In the genomic region with DNA sequence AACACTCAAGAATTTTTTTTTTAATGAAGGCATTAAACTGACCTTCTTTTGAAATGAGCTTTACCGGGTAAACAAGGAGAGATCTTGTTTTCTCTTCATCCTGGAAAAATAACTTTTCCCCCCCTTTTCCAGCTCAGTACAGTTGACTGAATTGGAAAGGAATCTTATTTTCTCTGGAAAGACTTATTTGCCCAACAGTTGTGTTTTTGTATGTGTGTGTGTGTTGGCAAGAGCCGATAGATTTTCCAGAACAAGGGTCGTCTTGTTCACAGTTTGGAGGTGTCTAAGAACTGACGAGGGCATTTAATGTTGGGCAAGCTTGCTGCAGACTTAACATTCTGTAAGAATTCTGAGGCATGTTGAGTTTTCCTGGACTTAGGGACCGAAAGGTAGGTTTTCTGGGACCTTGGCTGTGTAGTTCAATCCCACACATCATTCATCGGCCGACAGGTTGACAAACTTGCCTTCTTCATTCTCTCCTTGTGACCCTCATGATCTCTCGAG, we compare ENCODE assay signal across 24 mouse cellular contexts.
A peak's percentile ranks its signal among the peaks of the same experiment; 100 is the strongest.
DNase-seq lines count a peak whose midpoint lies in the region; ATAC-seq and TF ChIP-seq lines count a peak whose summit lies in the region.
"Had no signal": no experiment of that assay in that cellular context is flagged by ENCODE, and none has a peak within 500 bp of the region (broad histone marks: within the 10 kb centered on the region; RNA-seq: fewer than 3 reads in every experiment).

No protein-coding gene starts in this region.

- WGBS in embryonic facial prominence, embryonic 13.5 days: 81% methylated on average over 8 of the region's 8 CpGs
- 85% methylated on average over 8 of the region's 8 CpGs for WGBS in embryonic facial prominence, embryonic 10.5 days
- WGBS in intestine, postnatal 0 days: 81% methylated on average over 8 of the region's 8 CpGs
- WGBS in intestine, embryonic 16.5 days: 80% methylated on average over 8 of the region's 8 CpGs
- 76% methylated on average over 8 of the region's 8 CpGs for WGBS in limb, embryonic 12.5 days

- no peaks in the 10 kb centered on the region for H3K27me3 ChIP-seq in embryonic facial prominence, embryonic 13.5 days
- peaks cover 13% of the 10 kb centered on the region for H3K27me3 ChIP-seq in embryonic facial prominence, embryonic 10.5 days (replicated peaks; ENCODE audit: low read depth, poor library complexity, severe bottlenecking)
- no peaks in the 10 kb centered on the region for H3K27me3 ChIP-seq in intestine, postnatal 0 days (replicated peaks; ENCODE audit: control insufficient read depth, insufficient read depth, low read length)
- H3K27me3 ChIP-seq in intestine, embryonic 16.5 days (replicated peaks; ENCODE audit: control insufficient read depth, insufficient read depth, low read length): no peaks in the 10 kb centered on the region
- H3K27me3 ChIP-seq in limb, embryonic 12.5 days: no peaks in the 10 kb centered on the region
- H3K27me3 ChIP-seq: CH12.LX; kidney, embryonic 15.5 days; stomach, embryonic 15.5 days had no signal

- no peaks in the 10 kb centered on the region for H3K36me3 ChIP-seq in embryonic facial prominence, embryonic 13.5 days
- no peaks in the 10 kb centered on the region for H3K36me3 ChIP-seq in embryonic facial prominence, embryonic 10.5 days (replicated peaks)
- no peaks in the 10 kb centered on the region for H3K36me3 ChIP-seq in intestine, postnatal 0 days (ENCODE audit: control insufficient read depth, insufficient read depth)
- no peaks in the 10 kb centered on the region for H3K36me3 ChIP-seq in intestine, embryonic 16.5 days (ENCODE audit: control insufficient read depth, insufficient read depth, low read length)
- H3K36me3 ChIP-seq in limb, embryonic 12.5 days: no peaks in the 10 kb centered on the region
- H3K36me3 ChIP-seq: kidney, embryonic 15.5 days; stomach, embryonic 15.5 days had no signal

- peak overlapping the region; percentile 64 for H3K27ac ChIP-seq in embryonic facial prominence, embryonic 13.5 days
- no peak overlapping the region for H3K27ac ChIP-seq in embryonic facial prominence, embryonic 10.5 days (replicated peaks)
- H3K27ac ChIP-seq in intestine, postnatal 0 days (ENCODE audit: low read depth, low read length): peak overlapping the region; percentile 28; the same call in 1 of the 2 replicates
- H3K27ac ChIP-seq in intestine, embryonic 16.5 days (ENCODE audit: low read length): no peak overlapping the region
- H3K27ac ChIP-seq in limb, embryonic 12.5 days: peak overlapping the region; percentile 90
- H3K27ac ChIP-seq: hindbrain, embryonic 14.5 days; kidney, embryonic 15.5 days had no signal

- no peak for TF ChIP-seq CTCF in intestine, postnatal 0 days (IDR thresholded peaks at IDR 0.05; ENCODE audit: low read depth)

- H3K4me3 ChIP-seq in embryonic facial prominence, embryonic 13.5 days: no peak overlapping the region
- H3K4me3 ChIP-seq in embryonic facial prominence, embryonic 10.5 days: no peak overlapping the region
- no peak overlapping the region for H3K4me3 ChIP-seq in intestine, postnatal 0 days (ENCODE audit: low read depth, low read length)
- no peak overlapping the region for H3K4me3 ChIP-seq in intestine, embryonic 16.5 days (ENCODE audit: low read length)
- no peak overlapping the region for H3K4me3 ChIP-seq in limb, embryonic 12.5 days (replicated peaks)
- H3K4me3 ChIP-seq: kidney, embryonic 15.5 days; stomach, embryonic 15.5 days had no signal

- DNase-seq in embryonic facial prominence, embryonic 10.5 days (ENCODE audit: low spot score): no peak
- DNase-seq in adipocyte (ENCODE audit: low spot score): peak; percentile 69
- no peak for DNase-seq in left cerebral cortex, adult 18-20 months (ENCODE audit: low spot score in 2 of 2)
- no peak for DNase-seq in embryo, embryonic 9.5 days (ENCODE audit: extremely low spot score)
- DNase-seq: cerebellum, adult 9-10 months; cerebellum, postnatal 36 days; kidney, adult 18-20 months; kidney, postnatal 25 days; left cerebral cortex, postnatal 4 days; lung, adult 18-20 months; lung, postnatal 4 days; retina, postnatal 1 day; right cerebral cortex, postnatal 14 days had no signal

- H3K9ac ChIP-seq in embryonic facial prominence, embryonic 13.5 days: no peak overlapping the region
- no peak overlapping the region for H3K9ac ChIP-seq in intestine, postnatal 0 days (ENCODE audit: low read depth, low read length)
- no peak overlapping the region for H3K9ac ChIP-seq in intestine, embryonic 16.5 days (ENCODE audit: low read depth, low read length)
- H3K9ac ChIP-seq in limb, embryonic 12.5 days (replicated peaks): no peak overlapping the region
- H3K9ac ChIP-seq: hindbrain, embryonic 14.5 days; kidney, embryonic 15.5 days; stomach, embryonic 15.5 days had no signal

- no peak for ATAC-seq in embryonic facial prominence, embryonic 13.5 days (ENCODE audit: insufficient number of reproducible peaks, insufficient read depth, low FRiP score, low TSS enrichment, low read depth)
- no peak for ATAC-seq in intestine, postnatal 0 days
- ATAC-seq in intestine, embryonic 16.5 days: no peak
- no peak for ATAC-seq in limb, embryonic 12.5 days (ENCODE audit: insufficient number of reproducible peaks, insufficient read depth, low FRiP score, low TSS enrichment, low read depth)
- ATAC-seq: forebrain, embryonic 14.5 days; lung, postnatal 0 days had no signal

- peaks cover 21% of the 10 kb centered on the region for H3K4me1 ChIP-seq in embryonic facial prominence, embryonic 13.5 days
- peaks cover 20% of the 10 kb centered on the region for H3K4me1 ChIP-seq in embryonic facial prominence, embryonic 10.5 days
- H3K4me1 ChIP-seq in intestine, postnatal 0 days (replicated peaks; ENCODE audit: control insufficient read depth, insufficient read depth, low read length): peaks cover 6% of the 10 kb centered on the region
- H3K4me1 ChIP-seq in intestine, embryonic 16.5 days (ENCODE audit: control insufficient read depth, insufficient read depth, low read length): peaks cover 7% of the 10 kb centered on the region
- peaks cover 43% of the 10 kb centered on the region for H3K4me1 ChIP-seq in limb, embryonic 12.5 days (replicated peaks)

- H3K9me3 ChIP-seq in embryonic facial prominence, embryonic 13.5 days: no peaks in the 10 kb centered on the region
- H3K9me3 ChIP-seq in embryonic facial prominence, embryonic 10.5 days: no peaks in the 10 kb centered on the region
- H3K9me3 ChIP-seq in intestine, postnatal 0 days (ENCODE audit: control insufficient read depth): no peaks in the 10 kb centered on the region
- H3K9me3 ChIP-seq in intestine, embryonic 16.5 days (ENCODE audit: control insufficient read depth, low read length): no peaks in the 10 kb centered on the region
- H3K9me3 ChIP-seq in limb, embryonic 12.5 days: no peaks in the 10 kb centered on the region
- H3K9me3 ChIP-seq: kidney, embryonic 15.5 days; stomach, embryonic 15.5 days had no signal

- no peak overlapping the region for H3K4me2 ChIP-seq in embryonic facial prominence, embryonic 13.5 days
- H3K4me2 ChIP-seq in intestine, postnatal 0 days (replicated peaks; ENCODE audit: low read depth): no peak overlapping the region
- H3K4me2 ChIP-seq in intestine, embryonic 16.5 days (ENCODE audit: low read depth, low read length): no peak overlapping the region
- H3K4me2 ChIP-seq in limb, embryonic 12.5 days: no peak overlapping the region
- H3K4me2 ChIP-seq: heart, embryonic 11.5 days; hindbrain, embryonic 14.5 days; kidney, embryonic 15.5 days; stomach, embryonic 15.5 days had no signal

Comparison
In these comparisons a context has a peak if more than half of its experiments do, and no peak if none do; other contexts are left out.
1. H3K27ac ChIP-seq: peak in embryonic facial prominence, embryonic 13.5 days (single experiment), intestine, postnatal 0 days (single experiment) and limb, embryonic 12.5 days (single experiment); none in embryonic facial prominence, embryonic 10.5 days (single experiment) and intestine, embryonic 16.5 days (single experiment).